Mouse (Mus musculus): ENCODE data around the gene Vmn1r80.
"Not testable (repeated sequence)": the region's sequence is repeated elsewhere in the genome, so short reads cannot be mapped to it uniquely, and the experiment has no call there.

Vmn1r80 gene

DNA sequence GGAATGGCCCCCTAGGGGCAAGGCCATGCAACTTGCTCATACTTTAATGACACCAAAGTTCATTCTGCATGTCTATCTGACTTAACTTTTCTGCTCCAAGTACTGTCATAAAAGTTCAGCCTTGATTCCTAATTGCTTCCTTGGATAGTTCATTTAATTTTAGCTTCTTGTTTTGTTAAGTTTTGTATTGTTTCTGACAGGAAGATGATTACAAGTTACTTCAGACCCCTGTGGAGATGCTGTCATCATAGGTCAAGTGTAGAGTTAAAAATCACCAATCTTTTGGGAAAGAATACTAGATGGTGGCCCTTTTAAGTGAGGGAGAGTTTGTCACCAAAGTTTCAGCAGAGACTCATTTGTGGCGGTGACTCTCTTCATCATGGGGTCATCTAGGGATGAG is at the start of gene Vmn1r80:
TSS of gene Vmn1r80 (plus strand) at position 301 of the 400 bp plus-strand sequence.
- no peak for DNase-seq

DNA sequence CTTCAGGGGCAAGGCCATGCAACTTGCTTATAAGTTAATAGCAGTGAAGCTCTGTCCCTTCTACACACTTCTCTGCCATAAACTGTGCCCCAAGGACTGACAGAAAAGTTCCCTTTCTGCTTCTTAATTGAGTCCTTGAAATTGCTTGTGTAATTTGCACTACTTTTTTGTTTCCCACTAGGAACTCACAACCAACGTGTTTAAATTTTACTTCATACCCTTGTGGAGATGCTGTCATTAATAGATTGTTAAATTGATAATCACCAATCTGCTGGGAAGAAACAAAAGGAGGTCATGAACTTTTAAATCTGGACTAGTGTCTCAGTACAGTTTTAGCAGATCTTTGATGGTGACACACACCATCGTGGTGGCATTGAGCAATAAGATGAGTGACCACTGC is 39.1 kb upstream of the Vmn1r80 start, which contains the start of gene Vmn1r78:
TSS of gene Vmn1r78 (plus strand) at position 301 of the 400 bp plus-strand sequence.
- DNase-seq = no peak

DNA sequence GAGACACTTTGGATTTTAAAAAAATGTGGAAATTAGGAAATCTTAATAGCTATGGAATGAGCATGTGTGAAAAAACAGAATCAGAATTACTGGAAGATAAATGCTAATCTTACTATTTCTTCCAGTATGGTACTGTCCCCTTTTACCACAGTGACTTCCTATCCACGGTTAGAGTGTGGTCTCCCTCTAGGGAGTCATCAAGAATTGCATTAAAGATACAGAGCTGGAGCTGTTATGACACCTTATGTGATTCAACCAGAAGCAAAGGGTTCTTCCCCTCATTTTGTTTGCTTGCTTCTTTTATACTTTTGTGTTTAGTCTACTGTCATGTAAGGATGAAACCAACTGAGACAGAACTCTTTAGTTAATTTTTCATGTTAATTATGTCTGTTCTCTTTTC is 32.6 kb upstream of the Vmn1r80 start:
- DNase-seq = not testable (repeated sequence)

DNA sequence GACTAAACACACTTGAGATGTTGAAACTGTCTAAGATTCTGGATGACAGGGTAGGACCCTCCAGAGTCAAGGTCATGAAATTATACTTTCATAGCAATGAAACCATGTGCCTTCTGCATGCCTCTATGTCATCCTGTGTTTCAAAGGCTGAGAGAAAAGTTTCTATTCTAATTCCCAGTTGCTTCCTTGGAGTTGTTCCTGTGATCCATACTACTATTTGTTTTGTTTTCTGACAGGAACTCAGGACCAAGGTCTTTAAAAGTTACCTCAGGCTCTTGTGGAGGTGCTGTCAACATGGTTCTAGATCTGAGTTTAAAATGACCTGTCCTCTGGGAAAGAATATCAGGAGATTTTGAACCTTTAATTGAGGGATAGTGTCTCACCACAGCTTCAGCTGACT is 18.1 kb upstream of the Vmn1r80 start, which contains the start of gene Vmn1r79:
TSS of gene Vmn1r79 (plus strand) at position 301 of the 400 bp plus-strand sequence.
- not testable (repeated sequence) for DNase-seq

DNA sequence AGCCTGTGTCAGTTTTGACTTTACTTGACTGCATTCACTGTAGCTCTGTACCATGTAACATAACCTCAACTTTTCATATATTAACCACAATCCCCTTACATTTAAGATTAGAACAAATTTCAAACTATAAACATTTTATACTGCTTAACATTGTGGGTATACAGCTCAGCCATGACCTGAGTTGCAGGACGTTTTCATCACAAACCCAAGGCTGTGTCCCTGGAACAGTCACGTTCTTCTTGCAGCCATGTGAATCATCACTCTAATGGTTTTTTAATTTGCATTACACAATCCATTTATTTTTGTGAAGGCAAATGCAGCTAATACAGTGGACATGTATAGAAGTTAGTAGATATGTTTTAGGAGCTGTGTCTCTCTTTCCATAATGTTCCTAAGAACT is 16.2 kb upstream of the Vmn1r80 start:
- not testable (repeated sequence) for DNase-seq

DNA sequence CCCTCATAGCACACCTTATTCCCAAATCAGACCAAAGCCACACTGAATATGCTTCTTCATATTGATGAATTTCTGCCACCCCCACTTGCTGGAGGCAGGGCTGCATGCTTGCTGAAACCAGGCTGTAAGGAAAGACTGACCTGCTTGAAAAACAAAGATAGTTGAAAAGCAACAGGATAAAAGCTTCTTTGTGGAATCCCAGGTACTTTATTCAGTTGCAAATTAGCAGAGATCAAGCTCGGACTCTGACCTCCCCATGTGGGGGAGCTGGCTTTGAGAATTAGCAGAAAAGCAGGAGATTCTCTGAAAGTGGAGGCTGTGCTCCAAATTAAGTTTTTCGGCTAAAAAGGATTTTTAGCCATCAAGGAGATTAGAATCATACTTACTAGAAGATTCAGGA is 15.1 kb downstream of the Vmn1r80 start:
- DNase-seq = no peak

All from cerebellum, adult 9-10 months (tissue).